Mouse (Mus musculus) erythroblast, adult 5-6 weeks (primary cell): Measurements from ENCODE around the gene Dhx58. TPM values are rescaled to one million over a fixed set of nuclear protein-coding genes. Genes with fewer than 3 reads are reported as not detected.

Experiments used
- ATAC-seq: replicated peaks from 2 replicates; pipeline ENCODE4 v1.8.0; 2016; ENCODE audit warnings: moderate number of reproducible peaks, mild to moderate bottlenecking, moderate TSS enrichment, inconsistent platforms; ENCODE audit not compliant: poor library complexity, low FRiP score, severe bottlenecking
- total RNA-seq, 2 experiments: library from RNA; stranded (forward) in 1 of 2; stranded (reverse) in 1 of 2; fragments of 150-400 nt in 1 of 2; fragments of 200-764, 138-1000 nt in 1 of 2; gene quantifications; 2 replicates each; pipeline versions ENCODE4 v1.2.3 to v1.2.4; 2015 to 2017; ENCODE audit warnings: low replicate concordance in 2 of 2

Dhx58 gene
- total RNA-seq, 2 experiments from 2014 or later, result 8.8 to 14.0 TPM

DNA sequence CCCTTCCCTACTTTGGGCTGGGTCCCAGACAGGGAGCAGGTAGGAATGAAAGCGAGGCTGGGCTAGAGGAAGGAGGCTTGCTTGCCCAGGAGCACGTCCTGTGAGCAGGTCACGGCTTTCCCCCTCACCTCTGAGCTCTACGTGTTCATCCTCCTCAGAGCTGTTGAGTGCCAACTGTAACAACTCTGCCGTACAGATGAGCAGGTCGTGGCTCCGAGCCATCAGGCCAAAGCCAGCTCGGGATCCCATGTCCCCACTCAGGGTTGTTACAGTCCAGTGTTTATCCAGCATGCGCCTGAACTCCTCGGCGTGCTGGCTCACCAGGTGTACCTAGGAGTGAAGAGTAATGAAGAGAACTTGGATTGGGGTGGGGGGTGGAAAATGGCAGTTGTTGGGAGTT, 705 bp downstream of the Dhx58 start:
- peak; percentile 37 for ATAC-seq

DNA sequence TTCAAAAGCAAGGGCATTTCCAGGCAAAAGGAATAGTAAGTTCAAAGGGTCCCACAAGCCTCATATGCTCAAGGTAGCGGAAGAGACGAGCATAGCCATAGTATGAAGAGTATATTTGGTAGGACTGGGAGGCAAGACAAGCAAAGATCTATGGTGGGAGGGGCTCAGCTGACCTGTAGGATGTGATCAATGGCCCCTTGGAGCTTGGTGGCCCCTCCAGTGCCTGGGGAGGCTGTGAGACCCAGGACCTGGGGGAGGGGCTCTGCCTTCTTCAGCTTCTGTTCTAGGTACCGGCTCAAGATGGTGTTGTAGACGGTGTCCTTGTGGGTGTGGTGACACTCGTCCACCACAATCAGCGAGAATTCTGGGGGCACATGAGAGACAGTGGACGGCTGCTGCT, 1.2 kb downstream of the Dhx58 start:
- peak; percentile 55 for ATAC-seq

DNA sequence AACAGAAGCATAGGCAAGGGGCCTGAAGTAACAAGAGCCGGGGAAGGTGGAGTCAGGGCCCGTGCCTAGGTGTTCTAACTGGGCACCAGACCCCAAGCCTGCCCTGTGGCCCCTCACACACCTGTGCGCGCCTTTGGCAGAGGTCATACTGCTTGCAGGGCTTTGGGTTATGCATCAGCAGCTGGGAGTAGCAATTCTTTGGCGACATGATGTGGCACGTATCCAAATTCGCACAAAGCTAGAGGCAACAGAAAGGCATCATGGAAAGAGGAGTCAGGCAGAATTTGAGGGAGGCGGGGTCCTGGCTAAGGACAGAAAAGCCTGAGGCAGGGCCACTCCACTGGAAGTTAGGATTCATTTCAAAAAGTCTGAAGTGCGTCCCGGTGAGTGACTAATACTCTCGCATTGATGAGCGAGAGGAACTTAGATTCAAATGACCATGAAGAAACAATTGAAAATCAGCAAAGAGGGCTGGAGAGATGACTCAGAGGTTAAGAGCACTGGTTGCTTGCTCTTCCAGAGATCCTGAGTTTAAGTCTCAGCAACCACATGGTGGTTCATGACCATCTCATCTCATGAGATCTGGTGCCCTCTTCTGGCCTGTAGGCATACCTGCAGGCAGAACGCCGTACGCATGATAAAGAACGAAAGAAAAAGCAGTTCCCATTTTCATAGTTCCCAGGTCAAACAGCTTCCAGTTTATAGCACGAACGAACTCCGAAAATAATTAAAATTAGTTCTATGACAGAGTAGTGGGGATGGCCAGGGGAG, 1.8 kb downstream of the Dhx58 start:
- peak; percentile 69 for ATAC-seq

DNA sequence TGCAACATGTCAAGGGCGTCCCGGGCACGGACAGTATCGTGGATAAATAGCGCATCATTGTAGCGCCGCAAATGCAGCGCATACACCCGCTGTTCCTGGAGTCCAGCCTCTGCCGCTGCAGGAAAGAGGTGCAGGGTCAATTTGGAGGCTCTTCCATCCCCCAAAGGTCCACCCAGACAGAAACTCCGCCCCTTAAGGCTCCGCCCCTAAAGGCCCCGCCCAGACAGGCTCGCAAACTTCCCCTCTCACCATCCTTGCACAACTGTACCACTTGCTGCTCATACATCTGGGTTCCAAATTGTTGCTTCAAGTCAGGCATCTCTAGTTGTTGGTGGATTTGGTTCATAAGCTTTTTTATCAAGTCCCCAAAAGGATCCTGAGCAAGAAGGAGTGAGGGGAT, 2.8 kb downstream of the Dhx58 start:
- no peak for ATAC-seq

DNA sequence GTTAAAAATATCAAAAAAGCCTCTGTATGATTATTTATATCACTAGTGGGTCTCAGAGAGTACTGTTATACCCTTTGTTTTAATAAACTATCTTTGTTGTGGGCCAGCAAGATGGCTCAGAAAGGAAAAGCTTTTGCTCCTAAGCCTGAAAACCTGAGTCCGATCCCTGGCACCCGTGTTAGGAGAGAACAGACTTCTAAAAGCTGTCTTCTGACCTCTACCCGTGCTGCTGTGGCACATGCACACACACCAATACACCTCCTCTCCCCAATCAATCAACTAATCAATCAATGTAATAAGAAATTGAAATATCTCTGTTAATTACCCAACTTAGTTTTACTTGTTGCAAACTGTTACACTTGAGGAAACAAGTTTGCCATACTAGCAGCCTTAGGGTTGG, 3.4 kb downstream of the Dhx58 start:
- ATAC-seq, result no peak

DNA sequence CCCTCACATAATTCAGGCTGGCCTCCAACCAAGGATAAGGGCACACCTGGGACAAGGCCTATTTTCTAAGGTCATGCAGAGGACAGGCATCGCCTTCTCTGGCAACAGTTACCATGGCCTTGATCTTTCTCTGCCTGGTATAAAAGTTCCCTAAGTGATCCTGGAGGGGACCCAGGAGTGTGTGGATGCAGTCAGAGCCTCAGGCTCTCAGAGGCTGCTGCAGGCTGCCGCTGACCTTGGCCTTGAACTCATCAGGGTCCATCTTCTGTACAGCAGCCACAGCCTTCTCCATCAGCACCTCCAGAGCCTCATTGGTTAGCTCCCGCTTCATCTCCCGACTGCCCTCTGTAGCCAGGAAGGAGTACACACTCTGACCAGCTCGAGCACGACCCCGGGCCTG, 6.2 kb downstream of the Dhx58 start:
- ATAC-seq, result no peak

DNA sequence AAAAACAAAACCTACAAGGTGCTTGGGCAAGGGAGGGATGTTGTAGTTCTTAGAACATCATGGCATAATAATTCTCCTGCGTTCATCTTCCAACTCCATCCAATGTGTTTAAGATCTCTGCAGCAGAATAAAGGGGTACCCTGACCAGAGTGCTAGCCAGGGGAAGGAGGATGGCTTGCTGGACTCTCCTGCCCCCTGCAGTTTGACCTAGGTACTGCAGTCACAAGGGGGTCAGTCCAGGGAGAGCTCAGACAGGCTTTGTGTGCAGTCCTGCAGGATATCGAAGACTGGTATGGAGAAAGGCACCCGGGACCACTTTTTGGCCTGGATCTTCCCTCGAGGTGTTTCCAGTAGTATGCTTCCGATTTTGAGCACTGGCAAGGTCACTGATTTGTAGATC, 9.1 kb downstream of the Dhx58 start:
- peak; percentile 75 for ATAC-seq

DNA sequence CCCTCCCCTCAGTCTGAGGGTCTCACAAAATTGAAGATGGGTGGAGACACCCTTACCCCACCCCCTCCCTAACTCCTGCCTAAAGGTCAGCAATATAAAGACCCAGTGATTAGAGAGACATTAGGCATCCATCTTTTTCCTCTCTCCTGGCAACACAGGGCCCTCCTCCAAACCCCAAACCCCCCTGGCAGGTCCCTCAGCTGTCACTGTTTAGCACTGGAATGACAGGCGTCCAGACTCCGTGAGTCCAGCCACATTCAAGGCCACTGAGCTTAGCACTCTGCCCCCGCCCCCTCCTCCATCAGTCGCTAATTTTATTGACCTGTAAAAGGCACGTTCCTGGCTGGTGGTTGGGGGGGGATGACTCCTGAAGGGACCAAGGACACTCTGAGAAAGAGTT, 10.9 kb downstream of the Dhx58 start:
- no peak for ATAC-seq

DNA sequence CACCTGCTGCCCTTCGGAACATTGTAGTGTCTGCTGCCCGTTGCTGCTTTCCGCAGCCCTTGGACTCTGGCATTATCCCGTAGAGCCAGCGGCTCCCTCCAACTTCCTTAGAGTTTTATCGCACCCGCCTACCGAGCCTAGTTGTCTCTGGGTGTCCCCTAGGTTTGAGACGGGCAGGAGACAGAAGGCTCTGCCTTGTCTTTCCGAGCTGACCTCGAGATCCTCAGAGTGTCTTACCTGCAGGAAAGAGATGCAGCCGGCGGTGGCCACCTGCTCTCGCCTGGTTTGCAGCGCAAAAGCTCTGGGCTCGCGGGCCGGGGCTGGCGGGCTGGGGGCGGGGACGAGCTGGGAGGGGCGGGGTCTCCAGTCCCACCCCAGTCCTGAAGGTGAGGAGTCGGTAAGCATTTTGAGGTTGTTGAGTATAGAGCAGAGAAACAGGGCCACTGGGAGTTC, 11.9 kb downstream of the Dhx58 start, which contains the start of gene Zfp385c:
Zfp385c (minus strand) TSS at position 292 of the 453 bp plus-strand sequence.
- no peak for ATAC-seq

DNA sequence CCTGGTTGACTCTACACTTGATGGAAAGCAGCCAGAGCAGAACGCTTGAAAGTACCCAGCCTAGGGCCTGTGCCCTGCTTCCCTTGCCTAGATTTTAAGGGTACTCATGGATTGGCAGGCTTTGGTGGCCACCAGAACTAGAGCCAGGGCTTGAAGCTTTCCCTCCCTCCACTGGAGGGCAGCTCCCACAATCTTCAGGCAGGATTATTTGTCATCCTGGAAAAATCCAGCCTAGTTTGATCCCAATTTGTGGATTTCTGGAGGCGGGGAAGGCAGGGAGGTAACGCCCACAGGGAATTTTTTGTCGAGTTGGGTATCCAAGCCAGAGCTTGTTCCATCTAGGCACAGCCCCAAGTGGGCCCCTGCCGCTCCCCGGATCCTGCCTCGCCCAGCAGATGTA, 13.7 kb downstream of the Dhx58 start:
- no peak for ATAC-seq

DNA sequence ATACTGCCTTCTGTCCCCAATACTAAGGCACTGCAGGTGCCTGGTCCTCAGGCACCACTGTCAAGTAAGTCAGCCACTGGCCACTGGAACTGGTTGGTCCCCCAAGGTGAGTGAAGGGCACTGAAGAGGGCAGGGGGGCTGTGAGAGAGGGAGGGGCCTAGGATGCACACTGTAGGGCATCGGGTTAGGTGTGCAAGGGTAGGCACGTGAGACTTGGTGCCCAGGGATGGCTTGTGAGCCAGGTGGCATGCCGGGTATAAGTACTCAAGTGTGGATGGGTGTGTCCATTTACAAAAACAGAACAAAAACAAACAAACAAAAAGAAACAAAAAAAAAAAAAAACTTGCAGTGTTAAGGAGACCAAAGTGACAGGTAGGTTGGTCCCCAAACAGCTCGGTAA, 15.6 kb downstream of the Dhx58 start:
- ATAC-seq, result no peak

DNA sequence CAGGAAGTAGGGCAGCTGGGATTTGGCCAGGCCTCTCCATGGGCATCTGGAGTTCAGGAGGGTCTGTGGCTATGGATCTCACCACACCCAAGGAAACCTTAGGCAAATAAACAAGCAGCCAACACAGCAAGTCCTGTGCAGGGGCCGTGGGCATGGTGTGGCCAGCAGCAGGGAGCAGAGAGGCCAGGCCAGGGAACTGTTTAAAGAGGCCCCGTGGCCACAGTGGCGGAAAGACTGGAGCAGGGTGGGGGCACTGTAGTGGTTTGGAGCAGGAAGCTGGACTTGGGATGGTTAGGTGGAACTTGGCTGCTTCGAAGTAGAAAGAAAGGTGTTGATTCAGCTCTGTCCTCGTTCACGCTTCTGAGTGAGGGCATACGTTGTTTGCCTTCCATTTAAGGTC, 16.8 kb downstream of the Dhx58 start:
- no peak for ATAC-seq

DNA sequence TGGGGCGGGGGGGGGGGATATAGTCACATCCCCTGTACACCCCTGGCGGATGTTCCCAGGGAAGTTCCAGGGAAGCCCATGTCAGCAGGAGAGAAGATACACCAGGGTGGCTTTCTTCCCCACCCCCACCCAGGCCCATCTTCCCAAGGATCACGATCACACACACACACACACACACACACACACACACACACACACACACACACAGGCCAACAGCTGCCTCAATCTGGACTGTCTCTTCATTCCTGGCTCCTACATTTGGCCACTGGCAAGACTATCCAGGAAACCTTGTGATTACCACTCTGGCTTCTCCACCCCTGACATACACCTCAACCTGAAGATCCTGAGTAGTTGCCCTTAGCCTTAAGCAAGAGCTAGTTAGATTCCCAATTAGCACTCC, 18.7 kb downstream of the Dhx58 start:
- no peak for ATAC-seq

DNA sequence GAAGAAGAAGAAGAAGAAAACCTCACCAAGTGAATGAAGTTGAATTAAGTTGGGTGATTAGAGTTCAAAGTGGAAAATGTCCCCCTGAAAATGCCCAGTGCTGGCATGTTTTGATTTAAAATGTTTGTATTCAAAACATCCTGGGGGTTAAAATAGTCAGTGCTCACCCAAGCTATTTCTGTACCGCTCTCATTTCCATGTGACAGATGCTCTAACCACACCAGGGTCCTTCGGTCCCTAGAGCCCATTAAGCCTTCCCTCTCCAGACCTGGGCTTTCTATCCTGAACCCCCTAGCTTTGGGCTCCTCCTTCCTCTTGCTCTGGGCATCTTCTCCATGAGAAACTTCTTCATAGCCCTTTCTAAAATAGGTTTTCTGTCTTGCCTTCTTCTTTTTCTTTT, 20.0 kb downstream of the Dhx58 start:
- no peak for ATAC-seq

DNA sequence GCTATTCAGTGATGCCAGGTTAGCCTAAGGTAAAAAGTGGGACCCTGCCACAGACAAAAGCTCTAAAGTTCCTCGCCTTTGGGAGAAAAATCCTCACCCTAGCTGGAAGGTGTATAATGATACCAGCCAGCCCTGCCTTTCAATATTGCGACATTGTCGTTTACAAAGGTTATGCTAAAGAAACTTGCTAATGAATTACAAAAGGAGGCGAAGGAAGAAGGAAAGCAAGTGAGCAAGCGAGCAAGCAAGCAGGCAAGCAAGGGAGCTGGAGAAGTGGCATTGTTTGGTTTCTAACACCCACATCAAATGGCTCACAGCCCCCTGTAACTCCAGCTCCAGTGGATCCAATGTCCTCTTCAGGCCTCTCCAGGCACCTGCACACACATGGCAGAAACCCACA, 21.5 kb downstream of the Dhx58 start:
- no peak for ATAC-seq

DNA sequence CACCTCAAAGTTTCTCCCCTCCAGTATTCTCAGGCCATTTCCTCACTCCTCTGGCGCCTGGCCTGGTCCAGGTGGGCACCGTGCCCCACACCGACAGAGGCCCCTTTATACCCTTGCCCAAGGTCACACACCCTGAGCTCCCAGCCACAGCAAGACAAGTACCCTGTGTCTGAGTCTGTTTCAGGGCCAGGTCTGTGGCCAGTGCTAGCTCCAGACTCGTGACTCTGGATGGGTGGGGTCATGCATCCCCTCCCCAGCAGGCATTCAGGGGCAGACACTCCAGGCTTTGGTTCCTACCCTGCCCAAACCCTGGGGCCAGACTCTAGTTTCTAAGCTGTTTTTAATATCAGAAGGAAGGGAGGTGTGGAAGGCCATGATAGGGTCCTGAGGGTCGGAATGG, 22.2 kb downstream of the Dhx58 start:
- no peak for ATAC-seq

DNA sequence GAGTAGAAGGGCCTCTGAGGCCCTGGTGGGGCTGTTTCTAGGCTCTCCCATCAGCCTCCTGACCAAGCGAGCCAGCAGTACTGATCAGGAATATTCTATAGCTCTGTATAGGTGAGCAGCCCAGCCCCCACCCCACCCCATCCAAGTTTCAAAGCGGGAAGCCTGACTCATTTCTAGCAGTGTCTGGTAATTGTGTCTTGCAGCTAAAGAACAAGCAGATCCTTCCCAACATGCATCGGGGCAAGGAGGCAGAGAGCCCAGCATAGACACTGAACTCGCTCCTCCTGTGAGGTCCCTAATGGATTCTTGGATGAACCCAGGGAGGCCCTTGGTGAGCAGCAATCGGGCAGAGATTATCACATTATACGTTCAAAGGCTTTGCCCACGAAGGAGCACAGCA, 26.3 kb downstream of the Dhx58 start:
- no peak for ATAC-seq

DNA sequence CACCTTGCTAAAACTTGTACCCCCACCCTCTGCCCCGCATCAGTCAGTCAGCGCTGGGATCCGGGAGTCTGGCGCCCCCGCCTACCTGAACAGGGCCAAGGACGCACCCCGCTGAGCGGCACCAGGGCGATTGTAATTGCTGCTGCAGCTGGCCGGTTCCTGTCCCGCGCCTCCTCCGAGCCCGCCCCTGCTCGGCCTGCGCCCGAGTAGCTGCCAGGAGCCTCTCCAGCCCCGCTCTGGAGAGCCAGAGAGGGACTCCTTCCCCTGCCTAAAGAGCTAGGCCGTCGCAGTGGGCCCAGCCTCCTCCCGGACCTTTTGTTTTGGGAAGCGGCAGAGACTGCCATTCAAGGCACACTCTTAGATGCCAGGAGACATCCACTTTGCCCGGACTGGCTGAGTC, 30.9 kb downstream of the Dhx58 start:
- ATAC-seq, result 0 out of 2 replicates have a peak, but pooled peaks have one; percentile 19

DNA sequence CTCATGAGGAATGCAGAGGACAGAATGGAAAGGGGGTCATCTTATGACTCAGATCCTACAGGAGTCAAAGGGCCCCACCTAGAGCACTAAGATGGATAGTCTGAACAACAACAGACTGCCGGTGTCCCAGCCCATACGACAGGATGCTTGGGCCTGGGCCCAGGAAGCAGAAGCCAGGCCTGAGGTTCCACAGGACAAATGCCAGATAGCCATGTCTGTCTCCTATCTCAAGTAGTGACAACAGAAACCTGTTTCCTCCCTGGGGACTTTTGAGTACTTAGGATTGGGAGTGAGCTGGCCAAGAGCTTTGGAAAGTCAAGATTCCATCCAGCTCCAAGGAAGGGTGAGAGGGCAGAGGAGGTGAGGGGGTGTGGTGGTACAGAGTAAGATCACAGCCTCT, 32.1 kb downstream of the Dhx58 start:
- ATAC-seq, result no peak

DNA sequence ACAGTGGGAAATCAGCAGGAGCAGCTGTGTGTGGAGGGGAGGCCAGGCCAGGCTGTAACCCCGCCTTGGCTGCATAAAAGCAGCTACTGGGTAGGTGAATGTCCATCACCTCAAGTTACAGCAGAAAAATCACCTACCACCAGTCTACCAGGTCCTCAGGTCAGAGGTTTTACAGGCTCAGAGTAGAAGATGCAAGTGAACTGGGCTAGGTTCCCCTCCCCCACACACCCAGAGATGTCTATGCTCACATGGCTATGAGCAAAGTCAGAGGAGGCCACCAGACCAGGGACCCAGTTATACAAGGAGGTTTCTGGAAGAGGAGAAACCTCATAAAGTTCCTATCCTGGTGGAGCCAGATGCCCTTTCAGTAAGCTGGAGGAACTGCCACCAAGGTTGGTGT, 33.0 kb downstream of the Dhx58 start:
- no peak for ATAC-seq

DNA sequence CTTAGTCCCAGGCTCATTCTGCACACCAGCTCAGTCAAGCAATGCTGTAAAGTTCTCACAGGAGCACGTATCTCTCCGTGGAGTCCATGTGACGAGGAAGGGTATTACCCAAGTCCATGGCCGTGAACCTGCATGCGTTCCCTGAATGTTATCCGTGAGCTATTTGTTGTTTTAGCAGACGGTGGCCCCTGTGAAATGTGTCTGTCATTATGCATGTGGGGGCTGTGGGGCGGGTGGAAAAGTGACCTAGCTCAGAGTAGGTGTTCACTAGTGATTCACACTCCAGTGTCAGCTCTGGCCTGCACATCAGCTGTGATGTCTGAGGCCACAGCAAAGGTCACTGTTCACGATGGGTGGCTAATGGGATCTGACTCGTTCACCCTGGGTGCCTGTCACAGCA, 44.3 kb downstream of the Dhx58 start:
- ATAC-seq, result no peak

DNA sequence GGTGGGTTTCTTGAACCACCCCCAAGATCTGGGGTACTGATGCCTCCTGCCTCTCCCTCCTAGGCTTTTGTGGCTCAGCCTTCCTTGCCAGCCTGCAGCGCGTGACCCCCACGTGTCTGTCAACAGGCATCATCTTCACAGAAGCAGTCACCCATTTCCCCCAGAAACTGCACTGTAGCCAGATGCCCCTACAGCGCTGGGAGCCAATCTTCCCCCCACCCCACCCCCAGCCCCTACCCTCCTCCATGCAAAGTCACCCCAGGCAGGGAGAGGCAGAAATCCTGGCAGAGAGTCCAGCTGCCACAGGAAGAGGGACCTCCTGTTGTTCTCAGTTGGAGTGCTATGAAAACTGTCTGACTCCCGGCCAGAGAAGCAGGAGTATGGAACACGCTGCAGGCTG, 47.6 kb downstream of the Dhx58 start:
- no peak for ATAC-seq
